Mouse (Mus musculus): ENCODE results near the gene Popdc2.

Gene Popdc2

GRCm38 (mm10) chr16:38401468-38401867 is 39.5 kb downstream of the Popdc2 start:
- no peak for DNase-seq

GRCm38 (mm10) chr16:38403639-38404038 is 41.6 kb downstream of the Popdc2 start:
- DNase-seq, result no peak

GRCm38 (mm10) chr16:38406293-38406692 is 44.3 kb downstream of the Popdc2 start:
- DNase-seq, result no peak

DNA sequence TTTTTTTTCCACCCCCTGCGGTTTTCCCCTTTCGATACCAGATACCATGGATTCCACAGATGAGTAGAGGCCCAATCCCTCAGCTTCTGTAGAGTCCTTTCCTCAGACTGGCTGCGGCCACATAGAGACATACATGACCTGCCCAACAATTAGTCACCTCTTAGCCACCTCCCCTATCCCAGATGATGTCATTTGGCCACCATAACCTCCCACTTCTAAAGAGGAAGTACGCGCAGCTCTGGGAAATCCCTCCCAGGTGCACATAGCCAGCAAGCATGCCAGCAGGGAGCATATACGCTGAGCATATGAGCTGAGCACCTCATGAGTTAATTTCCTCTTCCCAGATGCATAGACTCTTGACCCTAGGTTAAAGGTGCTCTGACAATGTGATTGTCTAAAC is 44.7 kb downstream of the Popdc2 start:
- no peak for DNase-seq

DNA sequence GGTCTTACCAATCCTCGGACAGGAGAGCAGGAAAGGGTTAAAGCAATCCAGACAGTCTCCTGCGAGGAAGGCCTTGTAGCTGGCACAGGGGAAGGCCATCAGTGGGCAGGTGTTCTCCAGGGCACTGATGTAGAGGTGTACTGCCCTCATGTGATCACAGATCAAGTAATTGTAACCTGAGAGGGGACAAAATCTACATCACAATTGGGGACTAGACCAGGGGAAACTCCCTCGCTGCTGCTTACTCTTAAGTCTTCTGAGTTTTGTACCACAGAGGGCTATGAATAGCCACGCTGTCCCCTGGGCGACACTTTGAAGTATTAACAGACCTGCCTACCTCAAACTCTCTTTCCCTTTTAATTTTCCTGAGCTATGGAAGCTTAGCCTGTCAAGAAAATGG is 45.6 kb downstream of the Popdc2 start:
- DNase-seq, result no peak

- DNase-seq, result no peak
Measured at GRCm38 (mm10) chr16:38408416-38408815, 46.4 kb downstream of the Popdc2 start.

DNA sequence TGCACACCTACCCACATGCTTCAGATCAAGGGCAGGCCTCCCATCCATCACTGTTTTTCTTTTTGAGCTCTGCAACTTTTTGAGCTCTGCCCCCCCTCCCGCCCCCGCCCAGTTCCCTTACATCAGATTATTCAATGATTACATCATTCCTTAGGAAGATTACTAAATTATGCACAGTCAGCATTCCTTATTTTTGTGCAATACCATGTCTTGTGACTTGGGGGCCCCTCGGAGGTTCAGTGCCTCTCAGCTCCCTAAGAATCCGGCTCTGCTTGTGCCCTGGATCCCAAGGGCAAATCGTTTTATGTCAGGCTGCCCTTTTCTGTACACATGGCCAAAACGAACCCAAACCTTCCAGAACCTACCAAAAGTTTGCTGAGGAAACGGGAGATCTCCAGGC is 52.9 kb downstream of the Popdc2 start:
- DNase-seq, result no peak

DNA sequence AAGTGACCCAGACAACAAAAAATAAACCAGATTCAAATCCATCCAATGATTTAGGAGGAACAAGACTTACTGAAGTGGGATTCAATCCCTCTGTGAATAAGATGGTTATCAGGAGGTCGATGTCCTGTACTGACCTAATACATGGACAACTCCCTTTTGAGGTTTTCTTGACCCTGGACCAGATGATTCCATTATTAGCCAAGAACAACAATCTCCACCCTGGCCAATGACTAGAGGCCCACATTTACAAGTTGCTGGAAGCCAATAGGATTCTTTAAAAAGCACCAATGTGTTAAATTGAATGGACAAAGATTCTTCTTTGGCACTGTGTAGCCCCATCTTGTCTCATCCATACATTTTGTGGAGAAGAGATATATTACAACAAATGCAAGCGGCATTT is 63.4 kb downstream of the Popdc2 start:
- DNase-seq, result no peak

GRCm38 (mm10) chr16:38425799-38426198 is 63.8 kb downstream of the Popdc2 start:
- no peak for DNase-seq
